Mouse (Mus musculus) cerebellum, adult 11 months (tissue): ENCODE measurements around the gene Gm20696.
A peak's percentile ranks its signal among the peaks of the same experiment; 100 is the strongest.

Experiments used
- DNase-seq: peaks from one replicate; pipeline ENCODE4 v3.0.0; 2022

Gene Gm20696

GRCm38 (mm10) chr6:99515667-99516199, 150.9 kb downstream of the Gm20696 start:
- no peak for DNase-seq

- DNase-seq: no peak
Observed at GRCm38 (mm10) chr6:99511862-99512261, 154.7 kb downstream of the Gm20696 start.

DNA sequence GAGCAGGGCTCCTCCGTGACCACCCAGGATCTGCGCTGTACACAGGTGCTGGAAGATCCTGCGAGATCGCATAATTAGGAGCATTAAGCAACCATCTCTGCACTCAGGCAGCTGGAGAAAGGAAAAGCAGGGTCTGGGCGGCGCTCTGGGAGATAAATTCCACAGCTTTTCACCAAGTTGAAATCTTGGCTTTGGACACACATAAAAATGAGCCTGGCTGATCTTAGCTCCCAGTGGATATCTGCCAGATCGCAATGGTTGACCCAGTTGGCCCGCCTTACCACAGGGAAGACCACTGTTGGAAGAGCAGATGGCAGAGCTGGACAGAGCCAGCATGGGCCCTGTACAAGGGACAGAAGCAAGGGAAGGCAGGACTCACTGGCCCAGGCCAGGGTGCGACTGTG, 157.4 kb downstream of the Gm20696 start:
- DNase-seq: peak; percentile 76

DNA sequence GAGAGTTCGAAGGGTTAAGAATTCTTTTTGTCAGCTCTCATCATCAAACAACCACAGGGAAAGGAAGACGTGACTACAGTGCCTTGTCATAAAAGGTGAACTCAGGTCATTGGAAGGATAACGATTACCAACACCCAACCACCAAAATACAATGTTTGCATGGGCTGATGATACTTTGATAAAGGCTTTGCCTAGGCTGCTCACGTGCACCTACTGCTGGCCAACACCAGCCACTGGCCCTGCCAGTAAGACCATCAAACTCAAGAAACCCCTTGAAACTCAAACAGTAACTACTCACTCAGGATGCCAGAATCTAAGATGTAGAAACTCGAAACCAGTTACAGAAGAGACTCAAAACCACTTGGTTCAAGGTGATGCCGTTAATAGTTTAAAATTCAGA, 159.8 kb downstream of the Gm20696 start:
- DNase-seq: no peak

- no peak for DNase-seq
Observed at GRCm38 (mm10) chr6:99503741-99504140, 162.9 kb downstream of the Gm20696 start.

- DNase-seq: no peak
Observed at GRCm38 (mm10) chr6:99502727-99503126, 163.9 kb downstream of the Gm20696 start.

- no peak for DNase-seq
Observed at GRCm38 (mm10) chr6:99502314-99502713, 164.3 kb downstream of the Gm20696 start.

DNA sequence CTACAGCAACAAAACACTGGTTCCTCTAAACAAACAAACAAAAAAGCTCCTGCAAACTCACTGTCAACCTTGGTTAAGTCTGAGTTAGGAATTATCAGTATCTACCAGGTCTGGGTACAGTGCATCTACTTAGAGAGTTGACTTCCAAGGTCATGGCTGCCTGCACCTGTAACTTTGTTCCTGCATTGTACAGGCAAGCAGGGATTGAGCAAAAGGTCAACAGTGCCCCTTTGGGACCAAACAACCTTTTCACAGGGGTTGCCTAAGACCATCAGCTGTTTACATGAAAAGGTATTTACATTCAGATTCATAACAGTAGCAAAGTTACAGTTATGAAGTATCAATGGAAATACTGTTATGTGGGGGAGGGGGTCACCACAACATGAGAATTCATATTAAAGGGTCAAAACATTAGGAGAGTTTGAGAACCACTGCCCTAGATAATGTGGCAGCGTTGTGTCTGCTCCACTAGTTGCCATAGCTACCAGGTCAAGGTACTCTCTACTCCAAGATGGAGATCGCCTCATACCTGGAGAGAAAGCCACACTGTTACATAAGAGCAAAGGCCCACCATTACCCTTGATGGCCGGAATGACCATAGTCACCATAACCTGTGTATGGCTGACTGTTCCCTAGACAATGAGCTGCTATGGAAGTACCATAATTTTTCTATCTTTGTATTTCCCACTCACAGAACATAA, 165.9 kb downstream of the Gm20696 start:
- no peak for DNase-seq

GRCm38 (mm10) chr6:99498082-99498481, 168.5 kb downstream of the Gm20696 start:
- no peak for DNase-seq

- DNase-seq: no peak
Observed at GRCm38 (mm10) chr6:99496114-99496513, 170.5 kb downstream of the Gm20696 start.

- no peak for DNase-seq
Observed at GRCm38 (mm10) chr6:99492937-99493336, 173.7 kb downstream of the Gm20696 start.

- no peak for DNase-seq
Observed at GRCm38 (mm10) chr6:99491979-99492544, 174.5 kb downstream of the Gm20696 start.

DNA sequence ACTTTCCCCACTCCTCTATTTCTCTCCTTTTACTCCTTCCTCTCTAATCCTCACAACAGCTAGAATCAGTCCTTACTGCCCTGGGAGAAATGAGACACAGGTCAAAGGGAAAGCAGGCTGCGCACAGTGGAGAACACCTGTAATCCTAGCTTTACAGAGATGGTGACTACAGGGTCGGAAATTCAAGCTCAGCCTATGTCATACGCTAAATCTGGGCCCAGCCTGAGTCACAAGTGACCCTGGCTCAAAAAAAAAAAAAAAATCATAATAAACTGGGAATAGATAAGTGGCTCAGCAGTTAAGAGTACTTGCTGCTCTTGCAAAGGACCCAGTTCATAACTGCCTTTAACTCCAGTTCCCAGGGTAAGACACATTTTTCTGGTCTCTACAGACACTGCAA, 175.5 kb downstream of the Gm20696 start:
- no peak for DNase-seq

DNA sequence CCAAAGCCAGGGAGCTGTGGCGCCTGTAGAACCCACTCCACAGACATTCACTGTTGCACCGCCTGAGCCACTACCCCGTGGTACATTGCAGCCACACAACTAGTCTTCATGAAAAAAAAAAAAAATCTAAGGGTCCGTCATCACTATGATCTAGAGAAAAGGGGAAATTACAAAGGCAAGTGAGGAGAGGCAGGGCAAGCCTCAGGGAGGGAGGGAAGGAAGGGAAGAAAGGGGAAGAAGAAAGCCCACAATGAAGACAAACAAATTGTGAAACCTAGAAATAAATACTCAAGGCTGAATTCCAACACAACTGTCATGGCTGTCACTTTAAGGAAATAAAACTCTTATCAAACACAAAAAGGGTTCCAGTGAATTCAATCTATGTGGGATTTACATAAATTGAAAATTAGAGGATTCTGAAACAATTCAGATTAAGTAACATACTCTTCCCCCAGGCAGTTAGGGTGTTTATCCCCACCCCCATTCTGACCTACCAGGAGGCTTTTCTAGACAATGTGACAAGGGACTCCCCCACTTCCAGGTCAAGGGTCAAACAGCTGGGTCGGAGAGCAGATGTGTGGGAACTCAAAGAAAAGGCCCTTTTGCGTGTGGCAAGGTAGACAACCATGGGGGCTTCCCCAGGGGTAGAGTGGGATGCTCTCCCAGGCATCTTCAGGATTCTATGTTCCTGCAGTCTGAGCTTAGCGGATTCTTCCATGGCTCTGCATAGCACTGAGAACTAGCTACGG, 176.5 kb downstream of the Gm20696 start:
- DNase-seq: no peak

GRCm38 (mm10) chr6:99489423-99489822, 177.2 kb downstream of the Gm20696 start:
- DNase-seq: no peak

DNA sequence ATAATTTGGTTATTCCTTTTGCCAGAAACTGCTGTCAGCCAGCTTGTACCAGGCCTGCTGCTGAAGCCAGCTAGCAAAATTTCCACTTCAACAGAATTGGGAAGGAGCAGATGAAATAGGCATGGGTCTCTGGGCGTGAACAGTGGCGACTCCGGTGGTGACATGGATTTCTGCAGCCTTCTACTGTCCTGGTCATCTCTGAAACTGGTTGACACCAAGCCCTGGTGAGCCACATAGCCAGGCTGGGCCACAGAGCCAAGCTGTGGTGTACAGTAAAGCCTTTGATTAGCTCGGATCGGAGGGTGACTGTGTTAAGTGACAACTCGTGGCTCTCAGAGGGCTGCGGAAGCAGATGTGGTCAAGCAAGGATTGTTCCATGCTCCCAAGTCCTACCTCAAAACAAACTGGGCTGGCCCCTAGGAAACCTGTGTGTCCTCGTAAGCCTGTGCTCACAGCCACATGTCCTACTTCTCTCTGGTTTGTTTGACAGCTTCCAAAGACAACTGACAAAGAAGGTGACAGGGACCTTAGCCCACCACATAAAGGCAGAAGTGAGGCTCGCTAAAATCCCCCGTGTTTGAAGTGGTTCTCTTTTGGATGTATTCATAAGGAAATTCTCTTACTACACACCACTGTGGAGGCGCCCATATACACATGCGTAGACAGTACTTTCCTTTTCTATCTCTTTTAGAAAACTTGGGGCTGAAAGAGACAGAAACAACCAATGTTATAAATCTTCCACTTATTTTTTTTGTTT, 180.5 kb downstream of the Gm20696 start:
- peak; percentile 38 for DNase-seq

DNA sequence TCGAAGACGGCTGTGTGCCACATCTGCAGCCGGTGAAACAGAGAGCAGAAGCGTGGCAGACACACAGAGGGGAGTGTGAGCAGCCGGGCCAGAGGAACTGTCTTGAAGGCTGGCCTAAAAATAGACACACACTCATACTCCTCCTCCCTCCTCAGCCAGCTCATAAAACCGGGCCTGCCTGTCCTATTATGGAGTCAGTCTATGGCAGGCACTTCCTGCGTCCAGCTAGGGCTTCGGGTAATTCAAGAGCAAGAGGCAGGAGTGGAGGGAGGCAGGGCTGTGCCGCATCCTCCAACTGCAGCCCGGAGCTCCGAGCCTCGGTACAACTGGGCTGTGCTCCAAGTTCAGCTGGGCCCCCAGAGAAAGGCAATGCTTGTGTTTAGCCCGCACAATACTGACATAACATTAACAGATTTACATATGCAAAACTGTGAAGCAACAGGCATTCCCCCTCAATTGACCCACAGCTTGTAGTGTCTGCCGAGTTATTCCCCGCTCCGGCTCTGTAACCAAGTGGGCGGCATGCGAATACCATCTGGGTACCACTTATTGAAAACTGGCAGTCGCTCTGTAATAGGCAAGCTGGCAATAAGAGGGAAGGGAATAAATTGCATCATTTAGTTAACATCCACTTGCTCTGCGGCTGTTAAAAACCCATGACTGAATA, 181.2 kb downstream of the Gm20696 start:
- peak; percentile 23 for DNase-seq

DNA sequence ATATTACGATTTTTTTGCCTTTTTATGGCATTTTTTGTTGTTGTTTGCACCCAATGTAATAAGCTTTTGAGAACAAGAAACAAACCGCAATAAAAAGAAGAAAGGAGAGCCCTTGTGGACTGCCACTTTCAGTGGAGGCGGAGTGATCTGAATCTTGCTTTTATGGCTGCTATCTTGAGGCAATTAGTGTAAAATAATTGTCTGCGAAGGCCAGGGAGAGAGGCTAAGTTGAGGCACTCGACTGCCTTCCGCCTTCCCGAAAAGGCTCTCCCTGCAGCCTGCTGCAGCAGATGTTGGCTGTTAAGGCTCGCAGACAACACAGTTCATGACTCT, 181.7 kb downstream of the Gm20696 start:
- no peak for DNase-seq

DNA sequence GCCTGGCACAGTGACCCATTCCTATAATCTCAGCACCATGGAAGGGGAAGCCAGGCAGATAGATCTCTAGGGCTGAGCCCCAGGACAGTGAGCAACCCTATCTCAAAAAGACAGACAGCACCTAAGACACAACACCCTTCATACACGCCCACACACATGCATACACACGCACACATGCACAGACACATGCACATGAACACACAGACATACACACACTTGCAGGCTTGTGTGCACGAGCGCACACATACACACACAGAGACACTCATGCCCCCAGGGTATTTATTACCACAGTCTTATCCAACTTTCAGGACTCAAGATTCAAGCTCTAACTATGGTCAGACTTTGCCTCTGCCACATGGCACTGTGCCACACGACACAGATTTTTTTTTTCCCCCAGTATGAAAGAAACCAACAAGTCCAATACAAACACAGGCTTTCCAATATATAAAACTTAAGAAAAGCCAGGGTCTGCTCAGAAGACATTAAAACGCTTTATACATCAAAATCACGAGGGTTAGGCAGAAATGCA, 182.3 kb downstream of the Gm20696 start:
- no peak for DNase-seq

DNA sequence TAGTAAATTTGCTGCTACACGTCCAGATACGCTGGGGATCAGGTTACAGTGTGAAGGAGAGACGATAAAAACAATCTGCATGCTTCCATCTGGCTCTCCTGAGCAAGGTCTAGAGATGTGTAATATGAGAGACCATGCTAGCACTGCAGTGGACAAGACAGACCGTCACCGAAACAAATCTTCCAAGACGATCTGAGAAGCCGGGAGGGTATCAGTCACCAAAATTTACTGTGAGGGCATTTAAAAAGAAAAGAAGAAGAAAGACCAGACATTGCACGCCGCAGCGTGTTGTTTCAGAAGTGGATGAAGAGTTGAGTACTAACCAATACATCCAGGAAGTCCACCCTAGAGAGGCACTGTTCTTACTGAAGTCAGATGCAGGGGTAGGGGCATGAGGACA, 183.0 kb downstream of the Gm20696 start:
- DNase-seq: no peak

DNA sequence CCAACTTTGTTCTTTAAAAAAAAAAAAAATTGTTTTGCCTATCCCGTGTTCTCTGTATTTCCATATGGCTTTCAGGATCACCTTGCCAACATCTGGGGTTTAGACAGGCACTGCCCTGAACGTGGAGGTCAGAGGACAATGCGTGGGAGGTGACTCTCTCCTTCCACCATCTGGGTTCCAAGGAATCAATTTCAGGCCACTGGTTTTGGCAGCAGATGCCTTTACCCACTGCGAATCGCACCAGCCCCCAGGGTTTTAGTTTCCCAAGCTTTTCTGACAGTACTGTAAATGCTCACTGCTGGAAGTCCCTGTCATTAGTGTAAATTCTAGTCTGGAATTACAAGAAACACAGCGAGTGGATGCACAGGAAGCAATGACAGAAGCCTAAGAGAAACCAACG, 185.0 kb downstream of the Gm20696 start:
- no peak for DNase-seq

DNA sequence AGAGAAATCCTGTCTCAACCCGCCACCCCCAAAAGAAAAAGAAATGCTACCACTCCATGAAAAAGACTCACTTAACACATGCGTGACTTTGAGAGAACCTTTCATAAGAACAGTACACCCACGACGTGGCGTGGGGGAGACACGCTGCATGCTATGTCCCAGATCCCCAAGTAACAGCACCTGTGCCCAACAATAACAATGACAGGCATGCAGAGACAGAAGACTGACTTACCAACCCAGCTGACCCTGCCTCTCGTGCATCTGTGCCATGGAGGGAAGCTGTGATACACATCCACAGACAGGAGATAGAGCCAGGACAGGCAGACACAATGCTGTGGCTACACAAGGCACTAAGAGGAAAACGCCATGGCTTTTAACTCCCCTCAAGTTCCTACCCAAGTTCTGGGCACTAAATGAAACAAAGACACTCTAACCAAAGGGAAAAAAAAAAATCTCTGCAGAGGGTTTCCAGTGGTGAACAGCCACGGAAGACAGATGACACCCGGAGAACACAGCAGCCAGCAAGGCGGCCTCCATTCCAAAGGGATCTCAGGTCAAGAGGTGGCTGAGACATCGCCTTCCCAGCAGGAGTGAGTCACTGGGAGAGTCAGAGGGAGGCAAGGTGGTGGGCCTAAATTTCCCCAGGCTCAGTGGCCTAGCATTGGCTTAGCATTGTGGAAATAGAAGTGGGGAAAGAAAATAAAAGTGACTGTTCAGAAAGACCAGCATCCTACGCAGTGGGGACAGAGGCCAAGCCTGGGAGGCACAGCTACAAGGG, 187.5 kb downstream of the Gm20696 start:
- no peak for DNase-seq
